Mouse (Mus musculus) heart, postnatal 4 days (tissue): ENCODE data around the gene Mlh3. TPM values are rescaled to one million over a fixed set of nuclear protein-coding genes. Genes with fewer than 3 reads are reported as not detected.
A peak's percentile ranks its signal among the peaks of the same experiment; 100 is the strongest.

Experiments used
- DNase-seq: peaks from one replicate; pipeline ENCODE4 v3.0.0; 2021
- total RNA-seq, 2 experiments: library from RNA; stranded (reverse); gene quantifications; 2 replicates each; pipeline ENCODE4 v1.2.3; 2021

The Mlh3 gene
- total RNA-seq, 2 experiments from 2014 or later = 6.9 to 8.7 TPM

GRCm38 (mm10) chr12:85280845-85281651 is 10.6 kb upstream of the Mlh3 start:
- no peak for DNase-seq

- peak; percentile 99 for DNase-seq
Measured at GRCm38 (mm10) chr12:85280105-85280844, 9.9 kb upstream of the Mlh3 start.

GRCm38 (mm10) chr12:85279396-85280080 is 9.1 kb upstream of the Mlh3 start:
- no peak for DNase-seq

- DNase-seq = no peak
Measured at GRCm38 (mm10) chr12:85278919-85279318, 8.5 kb upstream of the Mlh3 start.

GRCm38 (mm10) chr12:85276273-85276672 is 5.9 kb upstream of the Mlh3 start:
- no peak for DNase-seq

GRCm38 (mm10) chr12:85273508-85273907 is 3.1 kb upstream of the Mlh3 start:
- peak; percentile 33 for DNase-seq

GRCm38 (mm10) chr12:85271843-85272206 is 1.4 kb upstream of the Mlh3 start:
- no peak for DNase-seq

GRCm38 (mm10) chr12:85271132-85271842 is 888 bp upstream of the Mlh3 start:
- DNase-seq = no peak

- DNase-seq = no peak
Measured at GRCm38 (mm10) chr12:85269821-85270220, 578 bp downstream of the Mlh3 start.

- DNase-seq = no peak
Measured at GRCm38 (mm10) chr12:85266248-85266647, 4.2 kb downstream of the Mlh3 start.

- no peak for DNase-seq
Measured at GRCm38 (mm10) chr12:85264940-85265339, 5.5 kb downstream of the Mlh3 start.

- peak; percentile 42 for DNase-seq
Measured at GRCm38 (mm10) chr12:85264531-85264930, 5.9 kb downstream of the Mlh3 start.

- DNase-seq = no peak
Measured at GRCm38 (mm10) chr12:85263190-85263589, 7.2 kb downstream of the Mlh3 start.

- DNase-seq = peak; percentile 20
Measured at GRCm38 (mm10) chr12:85262489-85262888, 7.9 kb downstream of the Mlh3 start.

GRCm38 (mm10) chr12:85257008-85257639 is 13.3 kb downstream of the Mlh3 start:
- DNase-seq = no peak

- DNase-seq = peak; percentile 13
Measured at GRCm38 (mm10) chr12:85256074-85256751, 14.2 kb downstream of the Mlh3 start.

- no peak for DNase-seq
Measured at GRCm38 (mm10) chr12:85252083-85252482, 18.3 kb downstream of the Mlh3 start.

- DNase-seq = no peak
Measured at GRCm38 (mm10) chr12:85237553-85237952, 32.8 kb downstream of the Mlh3 start.

GRCm38 (mm10) chr12:85233376-85234358 is 36.7 kb downstream of the Mlh3 start:
- DNase-seq = no peak
